ENCODE assay signal across 8 mouse cellular contexts in genomic region chr11:73107358-73107757, GRCm38 (mm10). TPM values are rescaled to one million over a fixed set of nuclear protein-coding genes. Genes with fewer than 3 reads are reported as not detected.
DNase-seq lines count a peak whose midpoint lies in the region; ATAC-seq and TF ChIP-seq lines count a peak whose summit lies in the region.
"Not testable (repeated sequence)": the region's sequence is repeated elsewhere in the genome, so short reads cannot be mapped to it uniquely, and the experiment has no call there.

No protein-coding gene starts in this region.

- TF ChIP-seq EP300 in heart, adult 2 months (IDR thresholded peaks at IDR 0.05; ENCODE audit: insufficient read depth, low read depth, low read length); liver, postnatal 0 days (IDR thresholded peaks at IDR 0.05; ENCODE audit: low read depth): not testable (repeated sequence)

- H3K27me3 ChIP-seq in heart, adult 2 months (ENCODE audit: control insufficient read depth, insufficient read depth, low read length); kidney, adult 2 months (replicated peaks; ENCODE audit: control insufficient read depth, insufficient read depth, low read length); liver, postnatal 0 days (ENCODE audit: insufficient read depth, low read length): not testable (repeated sequence)

- WGBS in heart, adult 2 months, result 35% methylated on average over 3 of the region's 3 CpGs
- WGBS in kidney, adult 2 months, result 36% methylated on average over 3 of the region's 3 CpGs
- WGBS in liver, postnatal 0 days (ENCODE audit: insufficient replicate concordance), result 34% methylated on average over 3 of the region's 3 CpGs

- ATAC-seq in liver, postnatal 0 days, result not testable (repeated sequence)

- TF ChIP-seq CTCF in heart, adult 2 months (IDR thresholded peaks at IDR 0.05), result peak; percentile 66
- TF ChIP-seq CTCF in kidney, adult 2 months (conservative IDR thresholded peaks at IDR 0.05; ENCODE audit: insufficient read depth, insufficient read length, low read depth, low read length), result peak; percentile 33
- TF ChIP-seq CTCF in liver, postnatal 0 days (IDR thresholded peaks at IDR 0.05; ENCODE audit: low read depth), result peak; percentile 63

- peak; percentile 27 for DNase-seq in NIH3T3 (ENCODE audit: low read depth)
- DNase-seq in cerebellum, adult 9-10 months, result peak; percentile 17
- DNase-seq in heart, adult 2 months, result peak in 1 of 2 experiments; percentile 46
- peak; percentile 71 for DNase-seq in kidney, adult 2 months
- DNase-seq in layer of hippocampus, adult 9-11 months, result peak; percentile 41
- DNase-seq in liver, postnatal 0 days, result not testable (repeated sequence)
- peak; percentile 46 for DNase-seq in right cerebral cortex, adult 18-20 months
- peak; percentile 72 for DNase-seq in thymus, postnatal 14 days

- H3K9me3 ChIP-seq in liver, postnatal 0 days (ENCODE audit: low read length), result not testable (repeated sequence)

- H3K4me3 ChIP-seq in heart, adult 2 months; kidney, adult 2 months (ENCODE audit: insufficient read depth, low read depth, low read length); liver, postnatal 0 days (ENCODE audit: low read depth, low read length): not testable (repeated sequence)

- not testable (repeated sequence) for H3K36me3 ChIP-seq in heart, adult 2 months (ENCODE audit: control insufficient read depth, insufficient read depth, low read length); kidney, adult 2 months (ENCODE audit: control insufficient read depth, insufficient read depth, low read length); liver, postnatal 0 days (replicated peaks; ENCODE audit: insufficient read depth, low read length)

- H3K79me2 ChIP-seq in heart, adult 2 months (replicated peaks; ENCODE audit: control insufficient read depth, insufficient read depth, low read length), result not testable (repeated sequence)

- H3K4me2 ChIP-seq in liver, postnatal 0 days (ENCODE audit: low read depth, low read length), result not testable (repeated sequence)

- TF ChIP-seq POLR2A in heart, adult 2 months (IDR thresholded peaks at IDR 0.05; ENCODE audit: insufficient read depth, low read depth, low read length); kidney, adult 2 months (IDR thresholded peaks at IDR 0.05; ENCODE audit: low read depth, low read length): not testable (repeated sequence)

- H3K4me1 ChIP-seq in heart, adult 2 months (ENCODE audit: control insufficient read depth, insufficient read depth, low read length); kidney, adult 2 months (ENCODE audit: control insufficient read depth, insufficient read depth, low read length); liver, postnatal 0 days (ENCODE audit: insufficient read depth): not testable (repeated sequence)

- intact Hi-C loops in heart, adult 2 months (cut with DNase I), result loop anchor here (1.0 to 5.0 kb wide), 2 partner anchors 35 to 100 kb away; no protein-coding TSS in a partner anchor

- H3K27ac ChIP-seq in heart, adult 2 months; kidney, adult 2 months (ENCODE audit: insufficient read depth, low read depth, low read length); liver, postnatal 0 days (ENCODE audit: low read depth): not testable (repeated sequence)

- H3K9ac ChIP-seq in heart, adult 2 months (ENCODE audit: low read depth, low read length); liver, postnatal 0 days (replicated peaks): not testable (repeated sequence)

RNA-seq across cellular contexts. Expression of gene Itgae, which starts 17.0 kb away (rescaled TPM):
- under 1 TPM; 0.14 to 0.16 TPM for total RNA-seq in heart, adult 2 months (2021)
- polyA plus RNA-seq in heart, adult 2 months (2012; rRNA removed), result 0.37 and 0.38 TPM in 2 replicates
- polyA plus RNA-seq in kidney, adult 2 months (2012; rRNA removed), result 0.60 and 1.0 TPM in 2 replicates
- 0.24 and 0.33 TPM in 2 replicates for polyA plus RNA-seq in liver, postnatal 0 days (2015; fragmentation: Nextera tagmentation; extraction: Ambion mirVana)

RNA-seq across cellular contexts. Expression of gene Haspin, which starts 30.7 kb away (rescaled TPM):
- under 1 TPM; 0.16 TPM for total RNA-seq in heart, adult 2 months (2021)
- 0.15 and 0.23 TPM in 2 replicates for polyA plus RNA-seq in heart, adult 2 months (2012; rRNA removed)
- polyA plus RNA-seq in kidney, adult 2 months (2012; rRNA removed), result 0.90 and 1.3 TPM in 2 replicates
- polyA plus RNA-seq in liver, postnatal 0 days (2015; fragmentation: Nextera tagmentation; extraction: Ambion mirVana), result 4.6 and 5.3 TPM in 2 replicates

RNA-seq across cellular contexts. Expression of gene P2rx5, which starts 52.9 kb away (rescaled TPM):
- 10 to 100 TPM; 13.1 to 14.6 TPM for total RNA-seq in heart, adult 2 months (2021)
- 11.3 and 19.5 TPM in 2 replicates for polyA plus RNA-seq in heart, adult 2 months (2012; rRNA removed)
- 7.4 and 8.7 TPM in 2 replicates for polyA plus RNA-seq in kidney, adult 2 months (2012; rRNA removed)
- polyA plus RNA-seq in liver, postnatal 0 days (2015; fragmentation: Nextera tagmentation; extraction: Ambion mirVana), result 0.11 and 0.21 TPM in 2 replicates

RNA-seq across cellular contexts. Expression of gene Ncbp3, which starts 59.8 kb away (rescaled TPM):
- 1 to 10 TPM; 5.6 to 5.7 TPM for total RNA-seq in heart, adult 2 months (2021)
- 2.0 and 4.2 TPM in 2 replicates for polyA plus RNA-seq in heart, adult 2 months (2012; rRNA removed)
- 2.2 and 2.9 TPM in 2 replicates for polyA plus RNA-seq in kidney, adult 2 months (2012; rRNA removed)
- 2.7 TPM in 2 replicates for polyA plus RNA-seq in liver, postnatal 0 days (2015; fragmentation: Nextera tagmentation; extraction: Ambion mirVana)
